Mouse (Mus musculus): ENCODE measurements around the gene B4galt7. TPM values are rescaled to one million over a fixed set of nuclear protein-coding genes. Genes with fewer than 3 reads are reported as not detected.
"Not testable (repeated sequence)": the region's sequence is repeated elsewhere in the genome, so short reads cannot be mapped to it uniquely, and the experiment has no call there.

Gene B4galt7
- 1 to 10 TPM; 9.0 to 9.7 TPM for total RNA-seq (2021)

DNA sequence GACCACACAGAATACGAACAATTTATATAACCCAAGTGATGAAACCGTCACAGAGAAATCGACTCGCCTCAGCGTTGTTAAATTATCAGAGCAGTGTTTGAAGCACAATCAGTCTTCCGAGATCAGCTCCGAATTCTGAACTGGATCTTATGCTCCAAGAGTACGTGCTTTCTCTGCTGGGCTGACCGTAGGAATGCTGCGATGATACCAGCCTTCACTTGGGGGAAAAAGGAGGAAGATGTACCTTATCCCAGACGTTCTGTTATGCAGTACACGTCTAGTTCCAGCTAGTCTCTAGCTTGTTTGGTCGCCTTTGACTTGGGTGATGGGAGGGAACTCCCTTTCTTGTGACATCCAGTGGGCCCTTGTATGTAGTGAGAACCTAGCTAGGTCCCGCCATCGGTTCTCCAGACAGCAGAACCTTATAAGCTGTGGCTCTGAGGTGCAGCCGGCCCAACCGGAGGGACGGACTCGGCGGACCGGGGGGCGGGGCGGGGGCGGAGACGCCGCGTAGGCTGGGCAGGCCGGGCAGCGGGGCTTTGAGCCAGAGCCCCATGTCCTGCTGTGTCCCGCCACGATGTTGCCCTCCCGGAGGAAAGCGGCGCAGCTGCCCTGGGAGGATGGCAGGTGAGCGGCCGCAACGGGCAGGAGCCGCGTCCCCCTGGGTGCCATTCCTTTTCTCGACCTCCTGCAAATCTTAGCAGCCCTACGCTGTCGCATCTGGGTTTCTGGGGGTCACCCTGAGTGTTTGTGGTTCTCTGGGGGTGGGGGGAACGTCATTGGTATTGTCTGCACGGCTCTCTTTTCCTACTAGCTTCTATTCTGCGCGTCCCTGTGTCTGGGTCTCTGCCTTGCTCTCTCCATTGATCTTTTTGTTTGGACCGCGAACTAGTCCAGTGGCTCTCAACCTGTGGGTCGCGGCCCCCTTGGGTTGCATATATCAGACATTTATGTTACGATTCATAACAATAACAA lies at the start of gene B4galt7:
TSS of gene B4galt7 (plus strand) at position 331 of the 975 bp plus-strand sequence.
- peak; percentile 90 to 92 for DNase-seq
- intact Hi-C loops (cut with DNase I): loop anchor here (5.0 kb wide), 1 partner anchor 362 kb away; no protein-coding TSS in a partner anchor

DNA sequence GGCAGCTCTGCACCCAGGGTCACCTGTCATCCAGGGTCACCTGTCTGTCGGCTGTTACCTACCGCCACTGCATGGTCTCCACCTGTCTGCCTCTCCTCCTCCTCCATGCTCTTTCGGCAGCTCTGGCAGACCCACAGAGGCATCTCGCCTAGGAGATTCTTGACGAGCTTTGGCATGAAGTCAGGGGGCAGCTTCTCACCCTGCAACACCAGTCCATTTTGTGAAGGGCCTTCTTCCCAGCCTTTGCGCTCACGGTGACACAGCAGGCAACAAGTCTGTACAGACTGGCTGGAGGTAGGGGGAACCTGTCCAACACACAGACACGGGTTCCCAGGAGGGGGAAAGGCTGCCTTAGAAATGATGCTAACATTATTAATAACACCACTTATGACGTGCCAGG lies 43.8 kb upstream of the B4galt7 start:
- intact Hi-C loops (cut with DNase I): no loop called here
- no peak for DNase-seq

DNA sequence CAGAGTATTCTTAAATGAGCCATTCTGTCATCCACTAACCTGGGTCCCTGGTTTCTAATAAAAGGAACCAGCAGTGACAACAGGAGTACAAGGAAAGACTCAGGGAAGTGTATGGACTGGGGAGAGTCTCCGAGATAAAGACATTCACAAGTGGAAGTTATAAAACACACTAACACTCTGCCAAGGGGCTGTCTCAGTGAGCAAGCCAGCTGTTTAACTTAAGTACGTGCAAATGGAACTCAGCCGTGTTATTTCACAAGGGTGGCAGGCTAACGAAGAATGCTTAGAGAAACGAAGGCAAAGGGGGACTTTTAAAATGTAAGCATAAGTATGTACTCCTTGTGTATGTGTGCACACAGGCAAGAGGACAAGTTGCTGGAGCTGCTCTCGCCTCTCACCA lies 42.2 kb upstream of the B4galt7 start:
- intact Hi-C loops (cut with DNase I): no loop called here
- no peak for DNase-seq

DNA sequence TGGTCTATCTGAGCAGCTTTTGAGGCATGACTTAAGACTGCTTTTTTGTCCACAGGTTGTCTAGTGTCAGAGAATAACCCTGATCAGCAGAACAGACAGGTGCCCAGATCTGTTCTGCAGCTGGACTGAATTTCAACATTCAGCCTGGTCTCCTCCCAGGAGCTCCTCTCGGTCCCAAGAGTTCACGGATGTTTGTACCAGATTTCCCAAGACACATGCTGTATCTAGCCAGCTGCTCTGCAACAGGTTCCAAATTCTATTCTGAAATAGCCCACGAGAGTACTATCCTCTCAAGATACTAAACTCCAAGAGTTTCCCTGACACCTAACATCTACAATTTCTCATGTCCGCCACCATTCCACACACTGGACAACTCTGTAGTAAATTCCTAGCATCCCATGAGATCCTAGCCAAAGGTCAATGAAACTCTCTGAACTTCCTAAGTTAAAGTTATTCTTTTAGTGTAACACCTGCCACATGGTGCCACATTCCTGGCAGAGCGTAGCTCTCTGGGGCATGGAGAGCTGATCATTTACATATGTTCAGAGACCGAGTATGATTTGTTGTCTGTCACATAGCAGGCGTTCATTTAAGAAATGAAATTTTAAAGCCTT lies 36.3 kb upstream of the B4galt7 start:
- intact Hi-C loops (cut with DNase I): no loop called here
- no peak for DNase-seq

DNA sequence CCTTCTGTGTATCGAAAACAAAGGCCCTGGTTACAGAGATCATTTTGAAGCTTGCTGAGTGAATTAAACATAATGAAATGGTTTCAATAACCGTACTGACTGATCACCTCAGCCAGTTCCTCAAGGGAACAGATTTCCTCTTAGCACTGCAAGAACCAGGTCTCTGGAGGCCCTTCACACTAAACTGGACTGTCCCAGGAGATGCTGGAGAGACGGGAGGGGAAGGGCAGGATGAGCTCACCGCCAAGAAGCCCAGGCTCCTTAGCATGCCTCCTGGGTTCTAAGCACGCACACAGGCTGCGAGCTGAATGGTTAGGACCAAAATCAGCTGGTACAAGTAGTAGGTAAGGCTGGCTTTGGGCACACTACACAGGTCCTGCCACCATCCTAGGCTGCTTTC lies 32.7 kb upstream of the B4galt7 start:
- intact Hi-C loops (cut with DNase I): no loop called here
- no peak for DNase-seq

DNA sequence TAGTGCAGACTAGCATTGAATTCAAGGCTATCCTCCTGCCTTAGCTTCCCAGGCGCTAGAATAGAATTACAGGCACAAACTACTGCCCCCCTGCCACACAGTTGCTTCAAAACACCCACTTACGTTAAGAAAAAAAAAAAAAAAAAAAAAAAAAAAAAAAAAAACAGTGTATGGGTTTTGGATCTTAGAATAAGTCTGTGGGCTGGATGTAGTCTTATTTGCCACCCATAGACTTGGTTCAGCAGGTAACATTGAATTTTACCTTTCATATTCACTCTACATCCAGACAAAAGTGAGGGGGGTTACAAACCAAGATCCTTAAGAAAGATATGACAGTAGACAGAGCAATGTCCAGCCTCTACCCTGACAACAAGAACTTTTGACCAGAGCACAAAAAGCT lies 31.7 kb upstream of the B4galt7 start:
- intact Hi-C loops (cut with DNase I): no loop called here
- DNase-seq: no peak

DNA sequence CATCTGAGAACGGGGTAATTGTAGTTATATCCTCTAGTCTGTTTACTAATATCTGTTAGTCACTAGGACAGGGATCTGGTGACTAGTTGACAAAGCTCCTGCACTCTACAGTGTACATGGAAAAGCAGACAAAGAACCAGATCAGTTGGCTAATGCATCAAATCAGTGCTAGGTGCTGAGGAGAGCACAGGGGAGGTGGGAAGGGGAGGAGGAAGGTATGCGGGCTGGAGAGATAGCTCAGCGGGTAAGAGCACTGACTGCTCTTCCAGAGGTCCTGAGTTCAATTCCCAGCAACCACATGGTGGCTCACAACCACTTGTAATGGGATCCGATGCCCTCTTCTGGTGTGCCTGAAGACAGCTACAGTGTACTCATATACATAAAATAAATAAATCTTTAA lies 31.2 kb upstream of the B4galt7 start:
- intact Hi-C loops (cut with DNase I); DNase-seq: not testable (repeated sequence)

DNA sequence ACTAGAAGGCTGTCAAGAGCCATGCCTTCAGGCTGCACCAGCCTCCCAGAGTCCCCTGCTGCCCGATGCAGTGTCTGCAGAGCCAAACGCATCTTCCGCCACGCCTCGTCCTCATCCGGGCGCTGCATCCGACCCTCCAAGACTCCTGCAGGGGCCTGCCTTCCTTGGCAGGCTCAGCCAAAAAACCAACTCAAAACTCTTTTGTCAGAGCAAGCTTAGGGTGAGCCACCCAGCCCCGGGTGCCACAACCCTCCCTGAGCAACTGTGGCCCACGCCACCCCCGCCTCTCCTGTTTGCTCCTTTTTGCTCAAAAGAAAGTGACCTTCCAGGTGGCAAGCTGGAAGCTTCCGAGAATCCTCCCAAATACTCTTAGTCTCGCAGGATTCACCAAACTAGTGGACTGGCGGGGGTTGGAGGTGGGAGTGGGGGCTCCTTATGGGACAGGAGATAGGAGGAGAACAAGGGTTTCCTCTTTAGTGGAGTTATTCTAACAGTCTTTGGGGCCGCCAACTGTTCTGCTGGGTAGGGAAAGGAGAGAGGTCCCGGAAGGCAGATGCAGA lies 29.9 kb upstream of the B4galt7 start:
- intact Hi-C loops (cut with DNase I): no loop called here
- DNase-seq: peak in 1 of 2 experiments; percentile 9

DNA sequence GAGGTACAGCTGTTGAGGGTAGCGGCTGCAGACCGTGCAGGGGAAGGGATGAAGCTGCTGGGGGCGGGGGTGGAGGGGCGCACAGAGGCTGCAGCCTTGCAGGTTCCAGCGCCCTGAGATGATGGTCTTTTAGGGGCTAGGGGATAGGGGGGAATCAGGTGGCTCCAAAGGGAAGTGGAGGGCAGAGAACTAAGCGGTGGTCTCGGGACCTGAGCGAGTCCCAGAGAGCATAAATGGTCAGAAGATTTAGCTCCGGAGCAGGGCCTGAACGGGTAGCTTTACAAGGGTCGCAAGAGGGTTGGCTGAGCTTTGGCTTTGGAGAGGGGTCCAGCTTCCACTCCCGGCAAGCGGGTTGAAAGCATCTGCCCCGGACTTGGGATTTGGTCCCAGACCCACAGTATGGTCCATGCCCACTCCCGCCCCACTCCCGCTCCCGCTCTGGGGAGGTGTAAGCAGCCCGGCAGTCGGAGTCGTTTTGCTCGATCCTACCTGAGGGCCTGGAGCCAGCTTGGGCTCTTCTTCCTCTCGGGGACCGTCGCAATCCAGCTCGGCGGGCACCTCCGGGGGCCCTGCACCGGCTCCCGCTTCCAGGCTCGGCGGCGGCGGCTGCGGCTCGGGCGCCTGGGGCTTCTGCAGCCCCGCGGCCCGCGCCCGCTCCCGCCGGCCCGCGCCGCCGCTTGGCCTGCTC lies 29.3 kb upstream of the B4galt7 start:
- DNase-seq: peak in 1 of 2 experiments; percentile 47
- intact Hi-C loops (cut with DNase I): no loop called here

DNA sequence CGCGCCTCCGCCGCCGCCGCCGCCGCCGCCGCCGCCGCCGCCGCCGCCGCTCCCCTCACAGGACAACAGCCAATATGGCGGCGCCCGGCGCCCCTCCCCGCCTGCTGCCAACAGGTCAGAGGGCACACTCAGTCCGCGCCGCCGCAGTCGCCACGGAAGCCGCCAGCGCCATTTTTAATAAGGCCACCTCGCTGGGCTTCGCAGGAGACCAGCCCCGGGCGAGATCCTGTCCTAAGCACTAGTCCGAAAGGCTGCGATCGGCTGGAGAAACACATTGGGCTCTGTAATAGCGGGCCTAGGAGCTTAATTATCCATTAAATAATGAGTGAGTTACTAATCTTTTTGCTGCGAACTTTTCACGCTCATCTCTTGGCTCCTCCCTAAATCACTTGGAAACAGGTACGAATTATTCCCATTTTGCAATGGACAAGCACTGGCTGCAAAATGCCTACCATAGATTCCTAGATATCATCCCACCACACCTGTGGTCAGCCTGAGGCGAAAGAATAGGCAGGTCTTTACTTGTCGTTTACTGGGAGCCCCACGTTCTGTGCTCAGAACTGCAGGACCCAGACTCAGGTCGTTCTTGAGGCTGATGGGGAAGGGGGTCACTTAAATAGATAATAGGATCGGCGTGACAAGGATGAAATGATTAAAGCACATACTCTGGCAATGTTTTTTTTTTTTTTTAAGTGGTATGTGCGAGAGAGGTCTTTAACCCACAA lies 28.5 kb upstream of the B4galt7 start, which contains the start of gene Fam193b:
TSS of gene Fam193b (minus strand) at position 94 of the 725 bp plus-strand sequence.
- peak; percentile 97 for DNase-seq
- intact Hi-C loops (cut with DNase I): no loop called here

DNA sequence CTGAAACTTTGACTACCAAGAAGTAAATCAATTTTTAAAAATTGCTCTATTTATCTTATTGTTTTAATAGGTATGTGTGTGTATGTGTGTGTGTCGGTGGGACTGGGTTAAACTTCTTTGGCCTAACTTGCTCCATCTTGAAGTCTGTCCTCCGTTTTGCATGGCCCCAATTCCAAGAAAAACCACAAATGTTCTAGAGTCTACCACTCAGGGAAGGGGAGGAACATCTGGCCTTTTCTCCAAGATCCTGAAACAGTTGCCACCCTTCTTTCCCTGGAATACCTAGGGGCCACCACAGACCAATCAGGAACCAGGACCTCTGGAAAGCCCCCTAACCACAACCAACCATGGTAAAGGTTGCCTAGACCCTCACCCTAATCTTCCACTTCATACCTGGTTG lies 27.7 kb upstream of the B4galt7 start:
- intact Hi-C loops (cut with DNase I): no loop called here
- no peak for DNase-seq

DNA sequence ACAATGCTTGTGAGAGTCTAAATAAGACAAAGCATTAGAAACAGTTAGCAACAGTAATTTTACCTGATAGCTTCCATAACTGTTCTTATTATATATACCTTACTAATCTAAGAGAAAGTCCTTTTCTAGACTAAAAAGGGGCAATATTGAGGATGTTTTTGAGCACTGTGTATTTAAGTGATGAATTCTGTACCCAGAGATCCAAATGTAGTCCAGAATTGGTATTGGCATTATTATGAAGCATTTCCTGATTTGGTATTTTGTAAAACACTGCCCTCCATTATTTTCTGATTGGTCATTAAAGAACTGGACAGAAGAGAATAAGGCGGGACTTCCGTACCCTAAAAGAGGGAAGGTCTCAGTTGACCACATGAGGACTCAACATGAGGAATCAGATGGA lies 26.3 kb upstream of the B4galt7 start, which contains the start of gene Tmed9:
TSS of gene Tmed9 (plus strand) at position 301 of the 400 bp plus-strand sequence.
- no peak for DNase-seq
- intact Hi-C loops (cut with DNase I): no loop called here

DNA sequence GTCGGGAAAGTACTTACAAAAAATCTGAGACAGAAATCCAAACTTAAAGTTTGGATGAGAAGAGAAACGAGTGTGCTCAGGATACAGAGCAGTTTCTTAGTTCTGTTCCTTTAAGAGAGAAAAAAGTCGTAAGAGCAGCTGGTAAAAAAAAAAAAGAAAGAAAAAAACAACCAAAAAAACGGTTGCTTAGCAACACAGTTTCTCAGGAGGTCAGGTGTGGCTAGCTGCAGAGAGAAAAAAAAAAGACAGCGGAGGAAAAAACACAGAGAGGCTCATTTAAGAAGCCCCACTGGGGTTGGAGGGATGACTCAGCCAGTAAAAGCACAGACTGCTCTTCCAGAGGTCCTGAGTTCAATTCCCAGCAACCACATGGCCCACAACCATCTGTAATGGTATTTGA lies 25.4 kb upstream of the B4galt7 start:
- no peak for DNase-seq
- intact Hi-C loops (cut with DNase I): loop anchor here (2.0 kb wide), 1 partner anchor 14 kb away; no protein-coding TSS in a partner anchor

DNA sequence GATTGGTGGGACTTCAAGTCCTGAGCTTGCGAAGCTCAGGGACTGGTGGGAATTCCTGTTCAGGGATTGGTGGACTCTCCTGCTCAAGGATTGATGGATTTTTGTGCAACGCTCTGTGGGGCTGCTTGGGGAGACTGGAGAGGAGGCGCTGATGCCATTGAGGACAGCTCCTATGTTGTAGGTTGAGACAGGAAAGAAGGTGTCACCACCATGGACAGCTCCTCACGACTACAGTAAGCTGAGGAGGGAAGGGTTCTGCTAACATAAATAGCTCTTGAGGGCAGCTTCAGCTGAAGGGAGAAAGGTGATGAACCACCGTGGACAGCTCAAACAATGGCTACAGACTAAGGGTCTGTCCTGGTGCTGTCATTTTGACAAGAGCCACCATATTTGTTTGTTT lies 23.8 kb upstream of the B4galt7 start:
- intact Hi-C loops (cut with DNase I): loop anchor here (2.0 kb wide), 1 partner anchor 13 kb away; no protein-coding TSS in a partner anchor
- DNase-seq: no peak

DNA sequence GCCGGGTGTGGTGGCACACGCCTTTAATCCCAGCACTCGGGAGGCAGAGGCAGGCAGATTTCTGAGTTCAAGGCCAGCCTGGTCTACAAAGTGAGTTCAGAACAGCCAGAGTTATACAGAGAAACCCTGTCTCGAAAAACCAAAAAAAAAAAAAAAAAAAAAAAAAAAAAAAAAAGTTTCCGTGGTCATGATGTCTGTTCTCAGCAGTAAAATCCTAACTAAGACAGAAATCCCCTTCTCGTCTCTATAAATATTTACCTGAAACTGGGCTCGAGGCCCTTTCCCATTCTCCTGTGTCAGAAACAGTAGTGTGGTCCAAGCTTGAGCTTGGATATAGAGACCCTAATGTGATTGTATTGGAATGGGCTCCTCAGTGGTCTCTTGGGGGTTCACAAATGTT lies 22.8 kb upstream of the B4galt7 start:
- DNase-seq; intact Hi-C loops (cut with DNase I): not testable (repeated sequence)

DNA sequence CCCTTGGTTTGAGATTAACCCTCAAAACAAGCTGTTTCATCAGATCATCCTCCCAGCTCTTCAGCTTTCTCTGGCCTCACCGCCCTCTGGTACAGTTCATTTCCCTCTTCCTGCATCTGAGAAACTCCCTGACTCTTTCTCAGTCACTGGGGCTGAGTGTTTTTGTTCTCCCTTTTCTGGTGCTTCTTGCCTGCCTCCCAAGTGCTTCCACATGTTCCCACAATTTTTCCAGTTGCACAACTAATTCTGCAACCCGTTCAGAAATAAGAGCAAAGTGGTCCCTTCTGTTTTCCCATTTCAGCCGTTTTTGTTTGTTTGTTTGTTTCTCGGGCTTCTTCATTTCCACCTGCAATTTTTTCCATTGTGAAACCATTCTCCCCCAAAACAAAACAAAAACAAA lies 21.6 kb upstream of the B4galt7 start:
- DNase-seq: no peak
- intact Hi-C loops (cut with DNase I): no loop called here

DNA sequence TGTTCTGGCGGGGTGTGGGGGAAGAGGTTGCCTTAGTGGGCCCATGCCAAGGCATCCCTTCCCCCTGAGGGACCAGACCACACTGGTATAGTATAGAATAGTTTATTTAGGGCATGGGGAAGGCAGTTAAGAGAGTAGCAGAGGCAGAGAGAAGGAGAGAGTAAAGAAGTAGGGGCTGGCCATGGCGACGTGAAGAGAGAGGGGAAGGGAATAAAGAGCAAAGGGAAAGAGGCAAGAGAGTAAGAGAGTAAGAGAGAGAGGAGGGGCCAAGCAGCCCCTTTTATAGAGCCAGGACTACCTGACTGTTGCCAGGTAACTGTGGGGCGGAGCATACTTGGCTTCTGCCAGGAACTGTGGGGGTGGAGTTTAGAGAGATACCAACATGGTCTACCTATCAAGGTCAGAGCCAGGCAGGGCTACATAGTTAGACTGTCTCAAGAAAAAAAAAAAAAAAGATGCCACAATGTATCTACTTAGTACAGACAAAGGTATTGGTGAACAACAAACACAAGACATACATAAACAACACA lies 7.7 kb upstream of the B4galt7 start:
- DNase-seq: no peak
- intact Hi-C loops (cut with DNase I): loop anchor here (2.0 kb wide), 1 partner anchor 55 kb away; the partner anchor contains the start of gene Ddx41

DNA sequence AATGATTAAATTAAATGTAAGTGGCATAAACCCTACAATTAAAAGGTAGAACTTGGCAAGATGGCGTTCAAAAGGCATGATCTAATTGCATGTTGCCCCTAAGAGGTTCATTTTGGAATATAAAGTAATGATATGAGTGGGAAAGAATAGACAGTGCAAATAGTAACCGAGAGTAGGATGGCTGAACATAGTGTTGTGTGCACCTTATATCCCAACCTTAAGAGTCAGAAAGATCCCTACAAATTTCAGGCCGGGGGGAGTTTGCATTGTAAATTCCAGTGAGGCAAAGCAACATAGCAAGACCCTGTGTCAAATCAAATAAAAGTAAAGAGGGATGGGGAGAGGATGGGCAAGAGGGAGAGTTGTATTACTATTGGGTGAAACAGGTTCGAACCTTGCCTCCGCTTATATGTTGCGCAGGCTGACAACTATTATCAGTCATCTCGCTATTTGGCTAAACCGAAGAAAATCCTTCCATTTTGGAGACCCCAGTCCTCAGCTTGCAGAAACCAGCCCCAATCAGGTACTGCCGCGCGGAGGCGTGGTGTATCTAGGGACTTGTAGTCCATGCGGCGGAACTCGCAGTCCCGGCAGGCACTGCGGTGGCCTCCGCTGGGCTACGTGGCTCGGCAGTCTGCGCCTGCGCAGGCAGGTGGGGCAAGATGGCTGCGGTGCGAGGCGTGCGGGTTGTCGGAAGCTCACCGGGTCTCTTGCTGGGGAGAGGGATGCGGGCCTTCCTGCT lies 7.0 kb upstream of the B4galt7 start:
- DNase-seq: peak; percentile 94 to 95
- intact Hi-C loops (cut with DNase I): loop anchor here (2.0 kb wide), 1 partner anchor 56 kb away; the partner anchor contains the start of gene Ddx41

All from heart, postnatal 36 days (tissue).